Mouse (Mus musculus) heart, postnatal 0 days (tissue): ENCODE results near the gene Erh.

ENCODE experiments used
- CTCF ChIP-seq: IDR thresholded peaks from 2 replicates; pipeline ENCODE4 v1.5.1; 2016; ENCODE audit warnings: antibody characterized with exemption, control low read depth, low read depth
- EP300 ChIP-seq: IDR thresholded peaks from 2 replicates; pipeline ENCODE4 v1.6.1; 2016; ENCODE audit warnings: antibody characterized with exemption, low read depth

DNA sequence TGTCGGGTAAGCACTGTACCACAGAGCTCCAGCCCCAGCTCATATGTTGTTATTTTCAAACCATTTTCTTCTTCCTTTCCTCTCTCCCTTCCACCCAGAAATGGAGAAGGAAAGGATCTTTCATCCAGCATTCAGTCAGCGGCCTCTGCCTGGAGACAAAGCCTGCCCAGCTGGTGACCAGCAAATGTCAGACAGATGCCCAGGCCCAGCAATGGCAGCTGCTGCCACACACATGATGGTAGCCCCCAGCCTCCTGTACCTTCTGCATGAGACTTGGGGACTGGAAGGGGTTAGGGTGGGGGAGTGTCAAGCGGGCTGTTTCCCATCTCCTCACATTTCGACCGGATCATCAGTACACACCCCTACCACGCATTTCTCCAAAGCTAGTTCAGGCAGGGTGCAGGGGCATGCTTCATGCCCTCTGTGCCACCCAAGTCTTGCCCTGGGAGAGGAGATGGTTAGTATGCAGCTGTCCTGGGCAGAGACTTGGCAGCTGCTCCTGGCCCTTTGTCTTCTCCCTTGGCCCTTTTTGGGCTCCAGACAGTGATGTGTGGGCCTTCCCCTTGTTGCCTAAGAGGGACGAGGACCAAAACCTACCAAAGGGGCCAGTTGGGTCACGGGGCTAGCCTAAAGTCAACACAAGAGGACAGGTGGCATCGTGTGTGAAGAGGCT is 42.4 kb downstream of the Erh start:
- TF ChIP-seq CTCF (no peak), EP300 (no peak)
